Mouse (Mus musculus): ENCODE data around the gene Wscd2. TPM values are rescaled to one million over a fixed set of nuclear protein-coding genes. Genes with fewer than 3 reads are reported as not detected.

The Wscd2 gene
- polyA plus RNA-seq, 1 experiment, result 13.5 TPM

DNA sequence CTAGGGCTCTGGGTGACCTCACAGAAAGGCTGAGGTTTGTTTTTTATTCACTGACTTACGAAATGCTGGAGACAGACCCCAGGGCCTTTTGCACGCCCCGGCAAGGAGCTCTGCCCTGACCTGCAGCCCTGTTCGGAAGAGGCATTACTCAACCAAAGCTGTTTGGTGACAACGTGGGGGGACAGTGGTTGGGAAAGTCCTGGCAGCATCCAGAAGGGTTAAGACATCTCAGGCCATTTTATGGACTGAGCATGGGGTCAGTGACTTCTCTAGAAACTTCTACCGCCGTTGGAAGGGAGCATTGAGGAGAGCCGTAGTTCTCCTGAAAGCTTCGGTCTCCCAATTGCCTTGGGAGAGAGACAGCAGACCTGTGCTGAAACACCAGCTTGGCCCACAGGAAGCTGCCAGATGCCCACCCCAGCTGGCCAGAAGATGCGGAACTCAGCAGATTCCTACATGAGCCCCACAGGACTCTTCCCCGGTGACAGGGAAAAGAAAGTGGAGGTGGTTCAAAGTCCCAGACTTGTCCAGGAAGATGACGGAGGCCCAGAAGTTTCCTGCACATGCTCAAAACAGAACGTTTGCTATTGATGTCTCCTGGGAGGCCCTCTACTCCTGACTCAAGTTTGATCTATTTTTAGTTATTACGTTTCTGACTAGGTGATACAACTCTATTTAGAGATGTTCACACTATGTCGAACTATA lies 145.9 kb downstream of the Wscd2 start:
- no peak for DNase-seq (ENCODE audit: low read depth)
- TF ChIP-seq CTCF (IDR thresholded peaks at IDR 0.05; ENCODE audit: borderline replicate concordance, extremely low read depth, insufficient read depth, insufficient read length) (no peak), POLR2A (IDR thresholded peaks at IDR 0.05; ENCODE audit: borderline replicate concordance, extremely low read depth, insufficient read depth, insufficient read length, poor library complexity, severe bottlenecking) (no peak)

DNA sequence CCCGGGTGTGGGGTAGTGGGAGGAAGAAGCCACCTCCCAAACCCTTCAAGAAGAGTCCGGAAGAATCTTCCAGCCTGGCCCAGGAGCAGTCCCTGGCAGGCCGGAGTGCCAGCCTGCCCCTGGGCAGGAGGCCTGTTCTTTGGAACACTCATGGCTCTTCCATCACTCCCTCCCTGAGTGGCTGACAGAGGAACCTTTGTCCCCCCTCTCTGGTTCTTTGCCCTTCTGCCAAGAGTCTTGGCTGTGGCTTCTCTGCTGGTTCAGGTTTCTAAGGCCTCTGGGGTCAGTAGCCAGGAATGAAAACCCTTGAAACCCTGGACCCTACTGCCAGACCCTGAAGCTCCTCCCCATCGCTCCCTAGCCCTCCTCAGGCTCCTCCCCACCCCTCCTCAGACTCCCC lies 147.5 kb downstream of the Wscd2 start:
- TF ChIP-seq POLR2A (IDR thresholded peaks at IDR 0.05; ENCODE audit: borderline replicate concordance, extremely low read depth, insufficient read depth, insufficient read length, poor library complexity, severe bottlenecking) (no peak), CTCF (IDR thresholded peaks at IDR 0.05; ENCODE audit: borderline replicate concordance, extremely low read depth, insufficient read depth, insufficient read length) (no peak)
- DNase-seq (ENCODE audit: low read depth), result peak; percentile 28

DNA sequence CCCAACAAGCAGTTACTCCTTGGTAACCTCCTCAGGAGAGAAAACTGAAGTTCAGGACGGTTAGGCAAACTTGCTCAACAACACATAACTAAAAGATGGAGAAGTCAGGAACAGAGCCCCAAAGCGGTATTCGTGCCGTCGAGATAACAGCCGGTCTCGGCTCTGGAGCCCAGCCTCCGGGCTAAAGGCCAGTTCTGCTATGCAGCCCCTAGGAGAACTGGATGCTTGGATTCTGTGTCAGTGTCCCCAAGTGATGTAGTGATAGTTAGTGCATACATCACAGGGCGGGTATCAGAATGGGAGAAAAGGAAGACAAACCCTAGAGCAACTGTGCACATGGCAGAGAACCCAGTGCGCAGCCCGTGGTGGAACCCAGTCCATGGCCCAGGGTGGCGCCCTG lies 147.9 kb downstream of the Wscd2 start:
- TF ChIP-seq POLR2A (IDR thresholded peaks at IDR 0.05; ENCODE audit: borderline replicate concordance, extremely low read depth, insufficient read depth, insufficient read length, poor library complexity, severe bottlenecking) (no peak), CTCF (IDR thresholded peaks at IDR 0.05; ENCODE audit: borderline replicate concordance, extremely low read depth, insufficient read depth, insufficient read length) (no peak)
- no peak for DNase-seq (ENCODE audit: low read depth)

DNA sequence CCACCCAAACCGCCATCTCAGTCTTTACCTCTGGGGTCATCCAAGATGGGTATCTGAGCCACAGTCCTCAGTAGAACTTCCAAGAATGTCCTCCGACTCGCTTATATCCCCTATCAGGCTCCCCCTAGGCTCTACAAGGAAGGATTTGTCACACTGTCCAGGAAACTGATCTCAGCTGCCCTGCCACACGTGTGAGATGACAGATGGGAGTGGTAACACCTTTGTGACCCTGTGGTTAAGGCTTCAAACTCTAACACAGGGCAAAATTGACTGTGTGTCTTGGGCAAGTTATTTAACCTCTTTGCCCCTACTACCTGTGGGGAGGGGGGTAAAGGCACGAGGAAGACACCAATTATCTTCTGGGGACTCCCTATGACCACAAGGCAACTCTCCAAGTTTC lies 149.0 kb downstream of the Wscd2 start:
- no peak for TF ChIP-seq POLR2A (IDR thresholded peaks at IDR 0.05; ENCODE audit: borderline replicate concordance, extremely low read depth, insufficient read depth, insufficient read length, poor library complexity, severe bottlenecking)
- no peak for TF ChIP-seq CTCF (IDR thresholded peaks at IDR 0.05; ENCODE audit: borderline replicate concordance, extremely low read depth, insufficient read depth, insufficient read length)
- DNase-seq (ENCODE audit: low read depth), result no peak

Other genes starting within 250 kb of the Wscd2 start
- gene Sgsm1, start 179.5 kb upstream of the Wscd2 start, polyA plus RNA-seq (2012; rRNA removed), result 31.2 and 36.1 TPM in 2 replicates
- not detected in 2 replicates for gene Aym1, start 133.0 kb upstream of the Wscd2 start, polyA plus RNA-seq (2012; rRNA removed)
- gene Cmklr1, start 160.1 kb downstream of the Wscd2 start, polyA plus RNA-seq (2012; rRNA removed), result 2.7 and 3.9 TPM in 2 replicates
- not detected in 2 replicates for gene 1700069L16Rik, start 234.4 kb downstream of the Wscd2 start, polyA plus RNA-seq (2012; rRNA removed)
- 4.6 and 6.4 TPM in 2 replicates for gene Ficd, start 245.5 kb downstream of the Wscd2 start, polyA plus RNA-seq (2012; rRNA removed)